Mouse (Mus musculus) spleen, embryonic (tissue): ENCODE results near the gene Myoz1.
"Not testable (repeated sequence)": the region's sequence is repeated elsewhere in the genome, so short reads cannot be mapped to it uniquely, and the experiment has no call there.

Source experiments
- CTCF ChIA-PET: fragments of 350-600 bp; sonication (Branson Sonifier 250); formaldehyde crosslinking; loops from one replicate; lab custom pipeline; 2022; lab: Charles Lee

The Myoz1 gene

DNA sequence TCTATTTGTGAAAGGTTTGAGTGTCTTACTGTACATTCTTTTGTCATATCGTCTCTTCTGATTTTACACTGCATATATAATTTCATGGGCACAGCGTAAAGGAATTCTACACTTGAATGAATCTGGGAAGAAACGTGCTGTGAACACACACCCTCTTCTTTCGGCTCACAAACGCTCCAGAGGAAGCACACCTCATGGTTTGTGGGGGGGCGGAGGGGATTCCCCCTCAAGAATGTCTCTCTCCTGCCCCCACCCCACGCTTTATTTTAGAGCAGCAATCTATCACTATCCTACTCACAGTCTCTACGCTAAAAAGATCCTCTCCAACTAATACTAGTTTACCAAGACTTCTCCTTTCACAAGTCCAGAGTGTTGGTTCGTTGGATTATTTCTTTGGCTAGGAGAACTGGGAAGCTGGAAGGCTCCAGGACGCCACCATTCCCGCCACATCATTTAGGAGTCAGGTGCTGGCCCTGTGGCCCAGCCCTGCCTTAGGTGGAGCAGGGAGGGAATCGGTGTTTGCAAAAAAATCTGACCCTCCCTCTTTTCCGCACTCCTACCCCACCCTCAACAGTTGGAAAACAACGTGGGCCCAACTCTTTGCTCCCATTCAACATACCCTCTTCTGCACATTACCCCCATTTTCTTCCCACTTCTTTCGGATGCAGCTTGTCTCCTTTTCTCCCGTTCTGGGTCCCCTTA, 16.3 kb downstream of the Myoz1 start:
- CTCF ChIA-PET: interaction anchor here (0.6 to 1.3 kb wide), 2 partner anchors 12 to 15 kb away, joined by 3 to 5 read pairs; no protein-coding TSS in a partner anchor

DNA sequence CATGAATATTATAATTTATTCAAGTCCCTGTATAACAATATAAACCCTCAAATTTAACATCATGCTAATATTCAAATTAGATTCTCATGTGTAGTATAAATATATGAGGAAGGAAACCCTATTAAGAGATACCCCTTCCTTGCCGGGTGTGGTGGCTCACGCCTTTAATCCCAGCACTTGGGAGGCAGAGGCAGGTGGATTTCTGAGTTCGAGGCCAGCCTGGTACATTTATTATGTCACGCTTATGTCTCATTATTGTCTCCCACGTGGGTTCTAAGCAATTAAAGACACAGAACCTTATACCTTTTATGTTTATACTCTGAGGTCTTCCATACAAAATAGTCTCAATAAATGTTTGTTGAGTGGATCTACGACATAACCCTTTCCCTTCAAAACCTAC, 17.6 kb downstream of the Myoz1 start:
- CTCF ChIA-PET: interaction anchor here (1.3 kb wide), 1 partner anchor 14 kb away, joined by 5 read pairs; no protein-coding TSS in a partner anchor

- CTCF ChIA-PET: no interaction called here
These were observed 18.3 kb downstream of the Myoz1 start for GRCm38 (mm10) chr14:20637818-20638574.

GRCm38 (mm10) chr14:20636968-20637367, 19.4 kb downstream of the Myoz1 start:
- CTCF ChIA-PET: not testable (repeated sequence)

DNA sequence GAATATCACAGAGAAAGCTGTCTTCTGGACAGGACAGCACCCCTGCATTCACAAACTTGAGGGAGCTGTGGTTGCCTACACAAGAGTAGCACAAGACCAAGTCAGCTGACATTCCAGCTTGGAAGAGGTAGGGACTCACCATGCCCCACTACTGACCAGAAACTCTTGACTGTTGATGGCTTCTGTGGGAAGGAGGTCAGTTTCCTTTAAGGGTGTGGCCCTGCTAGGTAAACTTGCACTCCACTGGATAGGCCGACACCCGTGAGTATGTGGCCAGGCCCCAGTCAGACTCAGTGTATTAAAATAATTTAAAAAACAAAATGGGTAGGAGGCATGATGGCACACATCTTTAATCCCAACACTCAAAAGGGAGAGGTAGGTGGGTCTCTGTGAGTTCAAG, 20.8 kb downstream of the Myoz1 start:
- CTCF ChIA-PET: no interaction called here

- CTCF ChIA-PET: interaction anchor here (0.6 kb wide), 1 partner anchor 40 kb away, joined by 4 read pairs; no protein-coding TSS in a partner anchor
These were observed 25.1 kb downstream of the Myoz1 start for GRCm38 (mm10) chr14:20631253-20631652.

DNA sequence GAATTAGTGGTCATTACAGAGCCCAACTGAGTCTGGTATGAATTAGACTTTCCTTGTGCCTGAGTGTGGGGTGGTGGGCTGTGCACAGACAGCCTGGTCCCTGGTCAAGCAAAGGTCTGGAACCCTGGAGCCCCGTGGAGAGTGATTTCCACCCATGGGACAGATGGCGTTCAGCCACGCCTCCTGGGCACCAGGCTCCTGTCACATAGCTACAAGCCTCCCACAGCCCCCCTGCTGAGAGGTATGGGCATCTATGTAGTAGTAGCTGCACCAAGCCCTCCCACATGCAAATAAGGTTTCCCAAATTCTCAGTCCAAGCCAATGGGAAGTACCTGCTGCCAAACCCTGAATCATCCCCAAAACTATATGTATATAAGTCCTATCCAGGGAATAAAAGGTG, 29.4 kb downstream of the Myoz1 start:
- CTCF ChIA-PET: no interaction called here

DNA sequence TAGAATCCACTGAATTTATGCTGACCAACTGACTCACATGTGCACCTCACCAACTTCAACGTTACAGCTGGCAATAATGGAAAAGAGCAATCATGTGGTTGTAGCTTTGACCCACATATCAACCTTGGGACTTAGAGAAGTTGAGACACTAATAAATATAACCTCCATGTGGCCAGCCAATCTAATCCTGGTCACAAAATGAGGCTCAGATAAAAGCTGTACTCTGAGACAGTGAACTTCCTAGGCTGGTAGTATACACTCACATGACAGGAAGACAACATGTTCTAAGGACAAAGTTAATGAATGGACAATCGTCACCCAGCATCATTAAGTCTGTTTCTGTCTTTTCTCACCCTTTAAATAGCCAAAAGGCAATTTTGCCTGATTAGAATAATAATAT, 29.9 kb downstream of the Myoz1 start:
- CTCF ChIA-PET: no interaction called here

DNA sequence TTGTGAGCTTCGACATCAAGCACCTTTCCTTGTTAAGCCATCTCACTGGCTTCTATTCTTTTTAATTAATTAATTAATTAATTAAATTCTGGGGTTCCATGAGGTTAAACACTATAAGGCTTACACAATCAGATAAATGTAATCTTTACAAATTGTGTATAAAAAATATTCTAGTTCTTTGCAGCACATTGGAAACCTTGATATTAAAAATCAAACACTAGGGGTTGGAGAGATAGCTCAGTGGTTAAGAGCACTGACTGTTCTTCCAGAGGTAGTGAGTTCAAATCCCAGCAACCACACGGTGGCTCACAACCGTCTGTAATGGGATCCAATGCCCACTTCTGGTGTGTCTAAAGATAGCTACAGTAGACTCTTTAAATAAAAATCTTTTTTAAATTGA, 33.4 kb downstream of the Myoz1 start:
- CTCF ChIA-PET: no interaction called here

- CTCF ChIA-PET: no interaction called here
These were observed 33.9 kb downstream of the Myoz1 start for GRCm38 (mm10) chr14:20622412-20622811.

GRCm38 (mm10) chr14:20621903-20622302, 34.4 kb downstream of the Myoz1 start:
- CTCF ChIA-PET: no interaction called here

DNA sequence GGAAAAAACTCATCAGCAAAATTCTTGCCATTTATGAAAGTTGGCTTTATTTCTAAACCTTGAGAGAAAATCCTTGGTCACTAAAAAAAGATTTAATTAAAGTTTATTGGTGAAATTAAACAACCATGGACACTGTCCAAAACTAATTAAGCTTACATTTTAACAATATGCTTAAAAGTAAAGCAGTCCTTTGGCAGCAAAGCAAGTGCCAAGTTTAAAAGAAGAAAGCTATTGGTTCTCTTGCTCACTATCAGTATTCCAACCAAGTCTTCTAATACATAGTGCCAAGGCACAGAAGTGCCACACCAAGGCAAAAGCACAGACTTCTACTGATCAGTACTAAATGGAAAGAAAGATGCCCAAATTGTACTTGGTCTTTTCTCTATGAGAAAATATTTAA, 37.2 kb downstream of the Myoz1 start:
- CTCF ChIA-PET: no interaction called here

DNA sequence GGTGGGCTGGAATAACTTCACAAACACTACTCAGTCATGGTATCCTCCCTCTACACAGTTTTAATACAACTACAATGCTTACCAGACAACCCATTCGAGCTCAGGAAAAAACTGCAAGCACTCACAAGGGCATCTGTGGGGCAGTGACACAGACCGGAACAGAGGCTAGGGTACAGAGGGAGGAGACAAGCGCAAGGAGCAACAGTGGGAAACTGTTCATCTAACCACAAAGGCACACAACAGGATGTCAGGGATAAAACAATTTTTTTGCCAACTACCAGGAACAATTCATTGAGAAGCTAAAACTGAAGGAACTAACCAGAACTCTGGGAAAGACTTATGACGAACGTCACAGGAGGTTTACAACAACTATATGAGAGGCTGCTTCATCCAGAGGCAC, 38.1 kb downstream of the Myoz1 start:
- CTCF ChIA-PET: interaction anchor here (1.0 kb wide), 1 partner anchor 41 kb away, joined by 3 read pairs; no protein-coding TSS in a partner anchor

GRCm38 (mm10) chr14:20616421-20616820, 39.9 kb downstream of the Myoz1 start:
- CTCF ChIA-PET: no interaction called here

- CTCF ChIA-PET: no interaction called here
These were observed 41.3 kb downstream of the Myoz1 start for GRCm38 (mm10) chr14:20615075-20615474.

- CTCF ChIA-PET: no interaction called here
These were observed 43.5 kb downstream of the Myoz1 start for GRCm38 (mm10) chr14:20612820-20613219.

DNA sequence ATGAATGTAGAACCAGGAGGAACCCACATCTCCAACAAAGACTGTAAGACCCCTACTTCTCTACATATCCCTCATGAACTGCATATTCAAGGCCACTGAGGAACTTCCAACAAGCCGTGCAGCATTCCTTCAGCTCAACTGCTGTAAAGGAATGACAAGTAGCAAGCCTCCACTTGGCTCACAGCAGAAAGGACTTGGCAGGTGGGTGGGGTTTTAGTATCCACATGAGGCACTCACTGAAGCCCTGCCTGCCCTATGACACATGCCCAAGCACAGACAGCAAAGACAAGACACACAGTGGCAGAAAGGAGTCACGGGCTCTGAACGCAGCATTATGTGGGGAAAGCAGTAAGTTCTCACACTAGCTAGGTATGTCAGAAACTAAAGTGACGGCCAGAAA, 46.2 kb downstream of the Myoz1 start:
- CTCF ChIA-PET: no interaction called here

- CTCF ChIA-PET: no interaction called here
These were observed 46.8 kb downstream of the Myoz1 start for GRCm38 (mm10) chr14:20609519-20609918.

GRCm38 (mm10) chr14:20607396-20608126, 48.8 kb downstream of the Myoz1 start:
- CTCF ChIA-PET: no interaction called here

DNA sequence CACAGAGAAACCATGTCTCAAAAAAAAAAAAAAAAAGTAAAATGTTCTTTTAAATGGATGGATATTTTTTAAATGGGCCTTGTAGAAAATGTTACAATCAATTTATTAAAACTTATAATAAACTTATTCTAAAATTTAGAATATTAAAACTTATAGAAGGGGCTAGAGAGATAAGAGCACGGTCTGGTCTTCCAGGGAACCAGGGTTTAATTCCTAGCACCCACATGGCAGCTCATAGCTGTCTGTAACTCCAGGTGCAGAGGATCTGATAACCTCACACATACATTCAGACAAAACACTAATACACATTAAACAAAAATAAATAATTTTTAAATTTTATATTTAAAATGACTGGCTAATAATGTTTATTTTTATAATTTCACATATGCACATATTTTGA, 55.1 kb downstream of the Myoz1 start:
- CTCF ChIA-PET: no interaction called here

DNA sequence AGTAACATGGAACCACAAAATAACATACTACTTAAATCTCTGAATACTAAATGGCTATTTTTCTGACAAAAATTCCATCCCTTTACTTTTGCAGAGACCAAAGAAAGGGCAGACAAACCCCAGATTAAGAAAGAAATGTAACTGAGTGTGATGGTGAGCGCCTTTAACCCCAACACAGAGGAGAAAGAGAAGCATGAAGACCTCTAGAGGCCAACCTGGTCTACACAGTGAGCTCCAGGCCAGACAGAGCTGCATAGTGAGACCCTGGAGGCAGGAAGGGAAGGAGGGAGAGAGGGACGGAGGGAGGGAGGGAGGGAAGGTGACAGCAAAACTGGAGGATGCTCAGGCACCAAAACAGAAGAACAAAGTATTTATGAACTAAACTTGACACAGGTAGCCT, 56.1 kb downstream of the Myoz1 start:
- CTCF ChIA-PET: no interaction called here

GRCm38 (mm10) chr14:20599542-20599941, 56.8 kb downstream of the Myoz1 start:
- CTCF ChIA-PET: interaction anchor here (0.6 kb wide), 1 partner anchor 81 kb away, joined by 13 read pairs; no protein-coding TSS in a partner anchor
